Mouse (Mus musculus) monocyte, adult 2 months (primary cell): ENCODE measurements around the gene Dnah8.

ENCODE experiments used
- DNase-seq, 2 experiments: peaks; one replicate each; pipeline ENCODE4 v3.0.0; 2022; ENCODE audit warnings: low spot score in 2 of 2, low read depth in 1 of 2

The Dnah8 gene

DNA sequence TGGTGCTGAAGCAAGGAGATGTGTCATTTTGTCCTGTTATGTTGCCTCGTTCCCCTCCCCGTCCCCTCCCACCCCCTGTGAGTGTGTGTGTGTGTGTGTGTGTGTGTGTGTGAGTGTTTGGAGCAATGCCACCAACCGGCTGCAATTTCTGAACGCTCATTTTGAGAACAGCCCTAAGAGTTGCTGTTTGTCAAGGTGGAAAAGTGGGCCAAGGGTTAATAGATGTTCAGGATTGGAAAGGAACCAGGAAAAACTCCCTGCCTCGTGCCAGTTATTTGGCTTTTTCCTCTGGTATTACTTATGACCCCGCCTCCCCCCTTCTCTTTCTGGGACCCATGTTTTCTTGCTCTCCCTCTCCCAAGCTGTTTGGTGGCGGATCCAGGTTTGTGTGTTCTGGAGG, 236.5 kb downstream of the Dnah8 start:
- DNase-seq = no peak

- no peak for DNase-seq
Measured at GRCm38 (mm10) chr17:30866281-30866680, 242.1 kb downstream of the Dnah8 start.

- no peak for DNase-seq
Measured at GRCm38 (mm10) chr17:30866966-30867365, 242.8 kb downstream of the Dnah8 start.

GRCm38 (mm10) chr17:30871040-30871439, 246.9 kb downstream of the Dnah8 start:
- DNase-seq = no peak

GRCm38 (mm10) chr17:30874276-30874675, 250.1 kb downstream of the Dnah8 start:
- no peak for DNase-seq

GRCm38 (mm10) chr17:30877456-30877855, 253.3 kb downstream of the Dnah8 start:
- DNase-seq = no peak

DNA sequence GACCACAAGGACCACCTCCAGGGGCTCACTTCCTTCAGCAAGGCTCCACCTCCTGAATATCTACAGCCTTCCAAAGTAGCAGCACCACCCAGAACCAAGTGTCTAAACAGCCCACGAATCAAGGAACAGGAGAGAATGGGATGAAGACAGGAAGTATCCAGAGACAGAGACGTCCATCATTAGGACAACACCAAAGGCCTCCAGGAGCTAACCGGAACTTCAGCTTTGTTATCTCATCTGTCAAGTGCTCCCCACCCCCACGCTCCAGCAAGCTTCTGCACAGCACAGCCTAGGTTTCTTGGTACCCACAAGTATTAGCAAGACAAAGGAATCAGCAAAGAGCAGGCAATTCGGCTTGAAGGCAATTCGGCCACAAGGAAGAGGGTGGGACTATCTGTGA, 254.5 kb downstream of the Dnah8 start:
- DNase-seq = no peak

- DNase-seq = no peak
Measured at GRCm38 (mm10) chr17:30880391-30880790, 256.2 kb downstream of the Dnah8 start.

DNA sequence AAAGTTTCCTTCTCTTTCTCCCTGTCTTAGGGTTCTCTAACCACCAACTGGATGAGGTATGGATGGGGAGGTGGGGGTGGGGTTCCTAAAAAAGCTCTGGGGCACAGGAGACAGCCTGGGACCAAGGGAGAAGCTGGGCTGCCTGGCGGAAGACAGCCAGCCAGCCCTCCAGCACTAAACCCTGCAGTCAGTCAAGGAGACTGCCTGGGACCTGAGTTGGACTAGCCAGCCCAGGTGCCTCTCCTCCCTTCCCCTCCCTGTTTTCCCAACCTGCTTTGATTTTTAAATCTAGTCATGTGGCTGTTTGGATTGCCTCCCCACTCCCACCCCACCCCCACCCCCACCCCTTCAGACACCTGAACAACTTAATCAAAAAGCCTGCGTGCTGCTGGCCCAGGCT, 256.8 kb downstream of the Dnah8 start:
- DNase-seq = no peak

DNA sequence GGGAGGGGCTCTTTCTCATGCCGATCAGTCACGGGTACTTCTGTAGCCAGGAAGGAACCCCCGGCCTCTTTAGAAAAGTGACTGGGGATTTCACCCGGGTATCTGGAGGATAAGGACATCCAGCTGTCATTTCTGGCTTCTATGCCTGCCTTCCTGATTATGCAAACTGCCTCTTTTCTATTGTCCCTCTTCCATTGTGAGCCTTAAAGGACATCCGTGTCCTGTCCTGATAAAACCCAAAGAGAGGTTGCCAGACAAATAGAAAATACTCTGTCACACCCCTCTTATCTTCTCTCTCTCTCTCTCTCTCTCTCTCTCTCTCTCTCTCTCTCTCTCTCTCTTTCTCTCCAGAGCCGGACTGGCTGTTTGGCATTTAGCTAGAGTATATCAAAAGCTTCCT, 258.1 kb downstream of the Dnah8 start:
- DNase-seq = no peak

- DNase-seq = no peak
Measured at GRCm38 (mm10) chr17:30883534-30883933, 259.4 kb downstream of the Dnah8 start.

GRCm38 (mm10) chr17:30892086-30892485, 267.9 kb downstream of the Dnah8 start:
- no peak for DNase-seq

- DNase-seq = no peak
Measured at GRCm38 (mm10) chr17:30892730-30893129, 268.6 kb downstream of the Dnah8 start.

- no peak for DNase-seq
Measured at GRCm38 (mm10) chr17:30897075-30897474, 272.9 kb downstream of the Dnah8 start.

DNA sequence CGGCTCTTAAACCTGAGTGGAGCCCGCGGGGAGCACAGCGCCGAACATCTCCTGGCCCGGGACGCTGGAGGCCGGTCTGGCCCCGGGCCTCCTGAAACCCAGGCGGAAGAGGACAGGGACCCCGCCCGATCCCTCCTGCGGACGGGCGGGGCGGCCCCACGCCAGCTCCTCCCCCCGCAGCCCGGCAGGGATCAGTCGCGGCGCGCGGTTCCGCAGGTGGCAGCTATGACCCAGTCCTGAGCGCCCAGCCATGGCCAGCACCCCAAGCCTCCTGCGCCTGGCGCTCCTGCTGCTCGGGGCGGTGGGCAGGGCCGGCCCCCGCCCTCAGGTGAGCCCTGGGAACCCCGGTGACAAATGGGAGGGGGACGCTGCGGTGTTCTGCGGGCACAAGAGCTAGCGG, 277.5 kb downstream of the Dnah8 start, which contains the start of gene Glp1r:
TSS of gene Glp1r (plus strand) at position 191 of the 400 bp plus-strand sequence.
- no peak for DNase-seq

DNA sequence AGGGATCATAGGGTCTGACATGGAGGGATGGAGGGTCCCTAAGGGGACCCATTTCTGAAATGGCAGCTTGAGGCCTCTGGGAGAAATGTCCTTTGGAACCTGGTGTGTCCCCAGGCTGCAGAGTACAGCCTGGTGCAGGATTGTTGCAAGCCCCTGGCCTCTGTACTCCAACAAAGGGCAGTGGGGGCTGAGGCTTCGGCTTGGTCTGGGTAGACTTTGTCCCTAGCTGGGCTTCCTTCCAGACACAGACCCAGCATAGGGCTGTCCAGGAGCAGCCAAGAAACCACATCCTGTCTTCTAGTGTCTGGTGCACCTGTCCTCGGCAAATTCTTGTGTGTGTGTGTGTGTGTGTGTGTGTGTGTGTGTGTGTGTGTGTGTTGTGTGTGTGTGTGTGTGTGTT, 279.9 kb downstream of the Dnah8 start:
- no peak for DNase-seq

DNA sequence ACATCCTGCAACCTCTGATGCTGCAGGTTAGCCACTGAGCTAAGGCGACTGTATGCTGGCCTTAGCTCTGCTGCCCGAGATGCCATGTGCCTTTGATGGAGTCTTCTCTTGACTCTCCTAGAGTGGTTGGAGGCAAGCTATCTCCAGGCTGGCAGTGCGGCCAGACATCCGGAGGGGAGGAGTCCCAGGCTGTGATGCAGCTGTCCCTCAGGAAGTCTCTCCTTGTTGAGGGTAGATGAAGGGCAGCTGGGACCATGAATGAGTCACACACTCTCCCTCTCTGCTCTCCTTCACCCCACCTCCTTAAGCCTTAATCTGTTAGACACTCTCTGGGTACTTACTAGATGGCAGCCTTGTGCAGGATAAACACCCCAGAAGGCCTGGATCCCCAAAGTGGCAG, 283.4 kb downstream of the Dnah8 start:
- no peak for DNase-seq

- DNase-seq = no peak
Measured at GRCm38 (mm10) chr17:30910866-30911731, 286.9 kb downstream of the Dnah8 start.

- no peak for DNase-seq
Measured at GRCm38 (mm10) chr17:30911732-30912088, 287.6 kb downstream of the Dnah8 start.

DNA sequence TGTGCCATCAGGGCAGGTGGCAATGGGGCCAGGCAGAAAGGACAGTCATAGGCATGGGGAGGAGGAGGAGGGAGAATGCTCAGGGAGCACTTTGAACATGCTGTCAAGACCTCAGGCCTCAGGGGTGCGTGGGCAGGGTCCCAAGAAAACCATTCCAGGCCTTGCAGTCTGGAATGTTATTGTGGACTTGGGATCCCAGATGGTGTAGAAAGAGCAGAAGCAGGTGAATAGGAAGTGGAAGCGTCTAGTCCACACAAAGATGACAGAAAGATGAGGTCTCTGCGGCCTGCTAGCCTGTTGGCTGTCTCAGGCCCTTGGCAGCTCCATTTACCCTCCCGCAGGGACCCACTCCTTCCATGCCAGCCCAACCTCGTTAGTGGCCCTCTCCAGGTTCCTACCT, 288.4 kb downstream of the Dnah8 start:
- DNase-seq = no peak

DNA sequence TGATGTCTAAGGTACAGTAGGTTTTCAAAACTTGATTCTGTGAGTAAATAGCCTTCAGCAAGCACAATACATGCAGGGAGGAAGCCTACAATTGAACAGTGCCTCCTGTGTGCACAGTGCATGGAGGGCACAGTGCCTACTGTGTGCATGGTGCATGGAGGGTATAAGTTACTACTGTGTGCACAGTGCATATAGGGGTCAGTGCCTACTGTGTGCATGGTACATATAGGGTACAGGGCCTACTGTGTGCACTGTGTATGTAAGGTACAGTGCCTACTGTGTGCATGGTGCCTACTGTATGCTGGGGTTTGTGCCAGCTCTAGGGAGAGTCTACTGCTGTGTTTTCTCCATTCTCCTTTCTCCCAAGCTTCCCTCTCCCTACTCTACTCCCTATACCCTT, 290.1 kb downstream of the Dnah8 start:
- no peak for DNase-seq

DNA sequence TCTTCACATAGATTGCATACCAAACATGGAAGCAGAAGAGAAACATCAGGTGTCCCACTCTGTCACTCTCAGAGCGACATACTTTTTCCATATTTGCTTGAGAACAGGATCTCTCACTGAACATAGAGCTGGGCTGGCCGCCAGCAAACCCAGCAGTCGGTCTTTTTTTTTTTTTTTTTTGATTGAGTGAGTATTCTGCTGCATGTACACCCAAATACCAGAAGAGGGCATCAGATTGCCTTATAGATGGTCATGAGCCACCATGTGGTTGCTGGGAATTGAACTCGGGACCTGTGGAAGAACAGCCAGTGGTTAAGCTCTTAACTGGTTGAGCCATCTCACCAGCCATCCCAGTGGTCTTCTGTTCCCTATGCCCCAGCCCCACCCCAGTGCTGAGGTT, 299.4 kb downstream of the Dnah8 start:
- no peak for DNase-seq
